Mouse (Mus musculus) E14TG2a.4 (cell line): ENCODE measurements at regions not wholly inside any gene's neighbourhood (a gene's known extent, or its start where the extent isn't known, plus 50 kb on each side); places are given as distances from the start of the nearest gene placed in this dataset.

Experiments used
- CTCF ChIP-seq: conservative IDR thresholded peaks from 2 replicates; pipeline ENCODE4 v1.5.1; 2014; ENCODE audit warnings: low read length
- NANOG ChIP-seq: IDR thresholded peaks from 2 replicates; pipeline ENCODE4 v1.6.1; 2014; ENCODE audit warnings: borderline replicate concordance, low read length, mixed read lengths
- POU5F1 ChIP-seq: IDR thresholded peaks from 2 replicates; pipeline ENCODE4 v1.6.1; 2014; ENCODE audit warnings: low read length, borderline replicate concordance

DNA sequence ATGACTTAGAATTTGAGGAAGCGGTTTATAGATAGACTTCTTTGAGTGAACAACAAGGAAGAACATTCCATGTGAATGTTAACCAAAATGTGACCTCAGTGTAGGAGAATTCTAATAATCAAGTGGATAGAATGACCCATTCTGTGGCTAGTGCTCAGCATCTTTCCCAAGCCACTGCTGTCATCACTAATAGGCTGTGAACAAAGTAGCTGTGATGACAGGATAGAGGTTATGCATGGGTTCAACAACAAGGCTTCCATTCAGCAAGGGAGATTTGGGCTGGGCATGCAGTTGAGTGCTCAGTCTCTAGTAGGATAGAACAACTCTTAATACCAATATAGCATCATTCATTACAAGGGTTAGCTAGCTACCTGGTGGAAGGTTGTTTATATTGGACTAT lies 483.0 kb upstream of the Pappa start:
- TF ChIP-seq CTCF (no peak), POU5F1 (no peak), NANOG (no peak)
